Mouse (Mus musculus): ENCODE results near the gene 4930442H23Rik.
"Not testable (repeated sequence)": the region's sequence is repeated elsewhere in the genome, so short reads cannot be mapped to it uniquely, and the experiment has no call there.

Gene 4930442H23Rik

DNA sequence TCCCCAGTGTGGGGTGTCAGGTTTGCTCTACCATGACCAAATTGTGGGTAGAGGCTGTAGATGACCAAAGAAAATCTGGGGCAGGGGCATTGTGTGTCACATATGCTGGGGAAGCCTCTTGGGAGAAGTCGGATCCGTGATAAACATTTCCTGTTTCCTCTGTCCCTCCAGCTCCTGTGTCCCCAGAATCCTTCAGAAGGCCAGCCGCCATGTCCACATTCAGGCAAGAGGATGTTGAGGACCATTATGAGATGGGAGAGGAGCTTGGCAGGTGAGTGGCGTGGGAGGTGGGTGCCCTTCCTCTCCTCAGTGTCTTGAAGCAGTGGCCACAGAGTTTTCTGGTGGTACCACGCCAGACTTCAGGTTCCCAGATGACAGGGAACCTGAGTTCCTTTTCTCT lies at the start of gene 4930442H23Rik:
TSS of gene 4930442H23Rik (minus strand) at position 45 of the 400 bp plus-strand sequence.
- no peak for DNase-seq (ENCODE audit: low read depth, low spot score)

DNA sequence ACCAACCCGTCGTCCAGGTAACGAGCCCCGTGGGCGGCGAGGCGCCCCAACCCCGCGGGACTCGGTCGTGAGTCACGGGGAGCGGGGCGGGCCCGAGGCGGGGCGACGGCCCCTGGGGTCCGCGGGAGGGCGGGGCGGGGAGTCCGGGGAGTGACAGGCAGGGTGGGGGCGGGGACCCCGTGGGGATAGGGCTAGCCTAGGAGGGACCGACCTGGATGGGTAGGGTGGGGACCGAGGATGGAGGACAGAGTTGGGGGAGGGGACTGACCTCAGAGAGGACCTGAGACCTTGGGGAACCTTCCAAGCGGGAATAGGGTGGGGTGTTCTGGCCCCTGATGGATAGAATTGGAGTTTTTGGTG lies 49.6 kb upstream of the 4930442H23Rik start:
- DNase-seq (ENCODE audit: low read depth, low spot score): peak; percentile 51

DNA sequence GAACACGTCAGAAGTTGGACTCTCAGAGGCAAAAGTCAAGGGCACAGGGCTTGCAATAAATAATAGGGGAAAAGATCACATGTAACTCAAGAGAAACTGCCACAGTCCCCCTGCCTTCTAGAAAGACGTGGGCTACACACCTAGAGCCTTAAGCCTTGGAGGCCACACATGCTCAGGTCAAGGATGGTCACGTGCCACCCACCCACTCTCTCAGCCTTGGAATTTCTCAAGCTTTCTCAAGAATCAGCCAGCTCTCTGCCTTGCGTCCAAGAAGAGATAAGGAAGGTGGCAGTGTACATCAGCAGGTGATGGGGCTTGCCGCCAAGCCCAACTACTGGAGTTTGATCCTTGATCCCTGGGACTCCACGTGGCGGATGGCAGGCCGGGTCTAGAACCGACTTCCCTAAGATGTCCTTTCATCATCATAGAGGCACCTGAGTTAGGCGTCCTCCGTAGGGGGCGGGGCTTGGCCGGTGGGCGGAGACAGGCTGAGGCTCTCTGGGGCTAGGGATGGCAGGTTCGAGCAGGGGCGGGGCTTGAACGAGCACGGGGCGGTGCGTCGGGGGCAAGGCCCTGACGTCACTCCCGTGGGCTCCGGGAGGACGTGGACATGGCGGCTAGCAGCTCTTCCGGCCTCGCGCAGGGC lies 49.1 kb upstream of the 4930442H23Rik start, which contains the start of gene Zfr2:
TSS of gene Zfr2 (plus strand) at position 576 of the 646 bp plus-strand sequence.
- peak; percentile 95 for DNase-seq (ENCODE audit: low read depth, low spot score)

GRCm38 (mm10) chr10:81231436-81231835 lies 47.8 kb upstream of the 4930442H23Rik start:
- DNase-seq (ENCODE audit: low read depth, low spot score): no peak

DNA sequence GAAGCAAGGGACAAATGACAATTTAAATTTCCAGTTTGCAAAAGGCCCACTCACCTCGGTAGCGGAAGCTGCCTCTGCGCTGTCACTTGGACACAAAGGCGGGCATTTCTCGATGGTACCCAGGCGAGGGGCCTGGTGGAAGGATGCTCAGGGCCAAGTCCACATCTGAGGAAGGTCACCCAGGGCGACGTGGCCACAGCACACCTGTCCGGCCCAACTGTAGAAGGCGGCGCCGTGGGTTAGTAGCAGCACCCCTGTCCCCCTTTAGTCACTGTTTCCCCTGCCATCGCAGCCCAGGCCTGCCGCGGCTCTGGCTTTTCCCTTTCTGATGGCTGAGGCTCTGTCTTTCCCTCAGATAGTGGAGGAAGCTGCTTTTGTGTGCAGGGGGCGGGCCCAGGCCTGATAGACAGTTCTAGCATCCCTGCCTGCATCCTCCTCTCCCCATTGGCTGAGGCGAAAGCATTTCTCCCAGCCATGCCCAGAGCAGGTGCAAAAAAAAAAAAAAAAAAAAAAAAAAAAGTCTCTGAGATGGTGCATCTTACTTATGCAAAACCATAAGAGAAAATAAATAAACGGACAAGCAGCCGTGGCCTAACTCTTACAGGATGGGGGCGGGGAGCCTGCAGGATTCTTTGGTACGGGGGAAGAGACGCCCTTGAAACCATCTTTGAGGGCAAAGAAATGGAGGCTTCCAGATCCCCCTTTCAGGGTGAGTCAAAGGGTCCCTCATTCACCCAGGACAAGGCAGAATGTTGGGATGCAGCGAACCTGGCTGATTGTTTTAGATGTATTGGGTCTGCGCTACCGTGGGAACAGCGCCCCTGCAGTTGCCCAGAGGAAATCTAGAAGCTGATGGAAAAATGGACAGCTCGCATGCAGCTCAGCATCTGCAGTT lies 47.0 kb upstream of the 4930442H23Rik start, which contains the start of gene Atcay:
TSS of gene Atcay (minus strand) at position 396 of the 895 bp plus-strand sequence.
- peak; percentile 62 for DNase-seq (ENCODE audit: low read depth, low spot score)

- DNase-seq (ENCODE audit: low read depth, low spot score): peak; percentile 63
These were observed 46.2 kb upstream of the 4930442H23Rik start for GRCm38 (mm10) chr10:81229735-81230437.

DNA sequence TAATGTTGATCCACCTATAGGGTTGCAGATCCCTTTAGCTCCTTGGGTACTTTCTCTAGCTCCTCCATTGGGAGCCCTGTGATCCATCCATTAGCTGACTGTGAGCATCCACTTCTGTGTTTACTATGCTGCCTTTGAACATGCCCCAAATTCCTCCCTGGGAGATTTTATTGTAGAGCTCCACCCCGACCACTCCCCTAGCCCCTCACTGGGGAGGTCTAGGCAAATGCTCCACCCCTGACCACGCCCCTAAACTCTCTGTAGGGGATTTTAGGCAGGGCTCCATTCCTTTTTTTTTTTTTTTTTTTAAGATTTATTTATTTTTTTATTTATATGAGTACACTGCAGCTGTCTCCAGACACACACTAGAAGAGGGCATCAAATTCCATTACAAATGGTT lies 40.1 kb upstream of the 4930442H23Rik start:
- DNase-seq (ENCODE audit: low read depth, low spot score): peak; percentile 50

DNA sequence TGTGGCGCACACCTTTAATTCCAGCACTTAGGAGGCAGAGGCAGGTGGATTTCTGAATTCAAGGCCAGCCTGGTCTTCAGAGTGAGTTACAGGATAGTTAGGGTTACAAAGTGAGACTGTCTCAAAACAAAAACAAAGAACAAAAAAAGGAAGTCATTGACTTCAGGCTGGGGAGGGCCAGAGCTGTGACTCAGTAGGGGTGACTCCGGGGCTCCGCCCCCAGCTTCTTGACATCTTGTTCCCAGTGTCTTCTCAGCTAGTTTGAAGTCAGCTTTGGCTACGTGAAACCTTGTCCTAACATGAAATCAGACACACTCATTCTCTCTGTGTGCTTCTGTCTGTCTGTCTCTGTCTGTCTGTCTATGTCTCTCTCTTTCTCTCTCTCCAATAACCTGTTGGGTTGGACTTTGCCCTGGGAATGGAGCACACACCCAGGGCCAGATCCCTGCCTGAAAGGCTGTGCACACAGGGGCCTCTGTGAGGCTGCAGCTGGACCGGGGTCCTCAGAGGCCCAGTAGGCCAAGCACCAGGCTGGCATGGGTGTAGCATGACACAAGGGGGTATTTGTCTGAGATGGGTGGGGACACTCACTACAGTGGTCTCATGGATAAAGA lies 37.9 kb upstream of the 4930442H23Rik start:
- no peak for DNase-seq (ENCODE audit: low read depth, low spot score)

GRCm38 (mm10) chr10:81217964-81218363 lies 34.3 kb upstream of the 4930442H23Rik start:
- DNase-seq (ENCODE audit: low read depth, low spot score): peak; percentile 62

- DNase-seq (ENCODE audit: low read depth, low spot score): not testable (repeated sequence)
These were observed 33.6 kb upstream of the 4930442H23Rik start for GRCm38 (mm10) chr10:81217267-81217666.

DNA sequence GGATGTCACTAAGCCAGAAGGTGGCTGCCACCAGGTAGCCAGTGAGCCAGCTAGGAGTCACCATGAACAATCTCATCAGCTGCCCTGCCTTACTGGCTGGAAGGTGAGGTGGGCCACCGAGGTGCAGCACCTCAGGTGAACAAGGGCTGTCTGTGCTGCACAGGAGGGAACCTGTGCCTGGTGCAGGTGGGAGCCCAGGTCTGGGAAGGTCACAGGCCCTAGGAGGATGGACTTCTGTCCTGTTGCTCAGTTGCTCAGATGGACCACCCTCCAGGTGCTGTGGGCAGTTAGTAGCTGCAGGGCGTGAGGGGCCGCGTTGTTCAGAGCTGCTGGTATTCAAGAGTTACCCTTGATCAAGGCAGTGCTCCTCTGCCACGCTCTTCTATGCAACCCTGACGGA lies 33.2 kb upstream of the 4930442H23Rik start:
- no peak for DNase-seq (ENCODE audit: low read depth, low spot score)

- DNase-seq (ENCODE audit: low read depth, low spot score): no peak
These were observed 32.6 kb upstream of the 4930442H23Rik start for GRCm38 (mm10) chr10:81216260-81216659.

- DNase-seq (ENCODE audit: low read depth, low spot score): no peak
These were observed 26.5 kb upstream of the 4930442H23Rik start for GRCm38 (mm10) chr10:81210154-81210553.

GRCm38 (mm10) chr10:81204137-81204536 lies 20.5 kb upstream of the 4930442H23Rik start:
- DNase-seq (ENCODE audit: low read depth, low spot score): no peak

- DNase-seq (ENCODE audit: low read depth, low spot score): no peak
These were observed 19.5 kb upstream of the 4930442H23Rik start for GRCm38 (mm10) chr10:81202978-81203720.

- no peak for DNase-seq (ENCODE audit: low read depth, low spot score)
These were observed 18.4 kb upstream of the 4930442H23Rik start, which contains the start of gene Nmrk2 for GRCm38 (mm10) chr10:81201807-81202758. TSS of gene Nmrk2 (minus strand) at chr10:81202051.

DNA sequence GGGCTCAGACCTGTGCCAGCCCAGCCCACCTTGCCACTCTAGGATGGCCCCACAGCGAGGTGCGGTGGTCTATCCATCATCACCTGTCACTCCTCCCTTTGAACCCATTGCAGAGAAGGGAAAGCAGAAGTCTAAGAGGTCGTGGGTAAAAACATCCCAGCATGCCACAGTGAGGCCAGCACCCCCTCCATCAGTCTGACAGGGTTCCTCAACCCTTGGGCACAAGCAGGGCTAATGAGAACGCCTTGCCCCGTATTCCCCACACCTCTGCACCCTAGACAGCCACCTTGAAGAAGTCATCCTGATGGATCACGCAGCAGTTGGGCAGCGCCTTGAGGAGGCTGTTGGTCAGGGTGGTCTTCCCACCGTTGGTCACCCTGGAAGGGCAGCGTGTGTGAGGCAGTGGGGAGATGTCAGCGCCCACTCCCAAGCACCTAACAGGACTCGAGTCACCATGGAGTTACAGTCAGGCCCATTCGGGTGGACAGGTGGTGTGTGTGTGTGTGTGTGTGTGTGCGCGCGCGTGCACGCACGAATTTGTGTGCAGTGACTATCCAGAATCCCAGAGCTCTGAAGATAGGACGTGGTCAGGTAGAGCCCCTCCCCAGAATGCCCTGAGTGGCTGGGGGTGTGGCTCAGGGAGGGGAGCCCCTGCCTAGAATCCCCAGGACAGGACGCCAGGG lies 17.1 kb upstream of the 4930442H23Rik start:
- DNase-seq (ENCODE audit: low read depth, low spot score): no peak

DNA sequence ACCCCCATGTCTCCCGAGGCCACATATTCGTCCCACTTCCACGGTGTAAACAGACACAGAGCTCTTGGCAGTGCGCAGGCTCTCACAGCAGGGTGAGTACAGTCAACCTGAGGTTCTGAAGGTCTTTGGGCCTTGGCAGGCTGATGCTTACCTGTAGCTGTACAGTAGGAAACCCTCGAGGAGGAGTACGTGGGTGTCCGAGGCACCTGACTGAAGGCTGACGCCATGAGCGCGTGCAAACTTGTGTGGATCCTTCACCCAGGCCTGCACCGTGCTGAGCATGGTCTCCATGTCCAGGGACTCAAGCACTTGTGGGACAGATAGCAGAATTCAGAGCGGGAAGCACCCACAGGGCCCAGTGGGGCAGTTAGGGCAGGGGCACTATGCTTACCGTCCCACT lies 16.5 kb upstream of the 4930442H23Rik start:
- DNase-seq (ENCODE audit: low read depth, low spot score): no peak

- no peak for DNase-seq (ENCODE audit: low read depth, low spot score)
These were observed 15.3 kb upstream of the 4930442H23Rik start for GRCm38 (mm10) chr10:81198990-81199389.

Data from ES-CJ7 (cell line).